Mouse (Mus musculus): ENCODE measurements around the gene Mr1. TPM values are rescaled to one million over a fixed set of nuclear protein-coding genes. Genes with fewer than 3 reads are reported as not detected.

Mr1 gene
- total RNA-seq, 2 experiments from 2014 or later: 3.3 to 4.1 TPM

DNA sequence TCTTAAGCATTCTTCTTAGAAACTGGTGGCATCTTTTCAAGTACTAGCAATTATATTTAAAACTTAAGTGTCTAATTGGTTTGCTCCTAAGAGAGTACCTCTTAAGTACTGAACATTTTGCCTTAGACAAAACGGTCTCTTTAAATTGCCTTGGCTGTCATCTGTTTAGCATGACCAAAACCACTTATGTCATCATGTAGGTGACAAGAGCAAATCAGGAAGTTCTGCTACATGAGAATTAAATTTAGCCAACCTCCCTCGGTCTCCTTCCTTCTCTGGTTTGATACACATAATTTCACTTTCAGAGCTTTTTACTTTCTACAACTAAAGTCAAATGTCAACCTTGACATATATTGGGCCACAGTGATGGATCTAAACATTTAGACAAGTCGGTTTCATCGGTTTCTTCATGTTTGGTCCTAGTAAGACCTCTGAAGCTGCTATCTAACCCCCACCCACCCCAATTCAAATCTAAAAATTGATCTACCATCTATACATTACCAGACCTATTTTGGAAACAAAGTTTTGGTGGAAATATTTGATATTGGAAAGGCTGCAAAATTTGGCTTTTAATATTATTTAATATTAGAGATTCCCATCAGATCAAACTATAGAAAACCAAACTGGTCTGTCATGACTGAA lies 49.9 kb downstream of the Mr1 start:
- DNase-seq (ENCODE audit: low spot score in 2 of 2): no peak

GRCm38 (mm10) chr1:155093971-155094707 lies 52.5 kb downstream of the Mr1 start:
- no peak for DNase-seq (ENCODE audit: low spot score in 2 of 2)

GRCm38 (mm10) chr1:155093145-155093791 lies 53.3 kb downstream of the Mr1 start:
- no peak for DNase-seq (ENCODE audit: low spot score in 2 of 2)

DNA sequence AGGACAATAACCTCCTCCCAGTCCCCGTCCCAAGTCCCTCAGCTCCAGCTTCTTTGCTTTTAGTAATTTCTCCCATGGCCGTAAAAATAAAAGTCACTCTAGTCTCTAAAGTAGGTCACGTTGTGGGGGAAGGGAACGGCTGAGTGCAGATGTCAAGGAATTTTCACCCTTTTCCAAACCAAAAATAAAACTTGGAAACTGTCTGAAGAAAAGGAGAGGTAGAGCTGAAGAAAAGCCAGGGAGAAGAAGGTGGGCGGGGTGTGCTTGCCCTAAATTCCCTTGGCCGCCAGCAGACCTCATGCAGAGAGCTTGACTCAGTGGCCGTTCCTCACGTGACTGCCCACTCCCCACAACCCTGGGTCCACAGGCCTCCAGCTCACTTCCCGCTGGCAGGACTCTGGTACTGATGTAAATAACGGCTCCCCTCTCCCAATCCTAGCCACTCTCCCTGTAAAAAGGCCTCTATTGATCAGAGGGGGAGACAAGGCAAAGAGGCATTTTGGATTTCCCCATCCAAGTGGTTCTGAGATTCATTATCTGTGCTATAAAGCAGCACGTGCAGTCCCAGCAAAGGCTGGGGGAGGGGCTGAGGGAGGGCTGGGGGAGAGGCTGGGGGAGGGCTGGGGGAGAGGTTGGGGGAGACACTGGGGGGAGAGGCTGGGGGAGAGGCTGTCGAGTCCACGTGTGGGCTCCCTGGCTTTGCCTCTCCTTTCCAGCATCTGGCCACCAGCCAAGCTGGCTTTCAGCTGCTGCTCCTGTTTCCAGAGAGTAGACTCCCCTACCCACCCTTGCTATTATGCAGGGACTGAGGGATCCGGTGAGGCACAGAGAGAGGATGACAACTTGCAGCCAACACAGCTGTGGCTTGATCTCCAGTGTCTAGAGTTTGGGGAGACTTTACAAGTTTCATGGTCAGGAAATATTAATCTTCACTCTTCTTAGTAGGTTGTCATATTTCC lies 54.5 kb downstream of the Mr1 start:
- DNase-seq (ENCODE audit: low spot score in 2 of 2): peak; percentile 56 to 68

GRCm38 (mm10) chr1:155091374-155091841 lies 55.2 kb downstream of the Mr1 start:
- no peak for DNase-seq (ENCODE audit: low spot score in 2 of 2)

DNA sequence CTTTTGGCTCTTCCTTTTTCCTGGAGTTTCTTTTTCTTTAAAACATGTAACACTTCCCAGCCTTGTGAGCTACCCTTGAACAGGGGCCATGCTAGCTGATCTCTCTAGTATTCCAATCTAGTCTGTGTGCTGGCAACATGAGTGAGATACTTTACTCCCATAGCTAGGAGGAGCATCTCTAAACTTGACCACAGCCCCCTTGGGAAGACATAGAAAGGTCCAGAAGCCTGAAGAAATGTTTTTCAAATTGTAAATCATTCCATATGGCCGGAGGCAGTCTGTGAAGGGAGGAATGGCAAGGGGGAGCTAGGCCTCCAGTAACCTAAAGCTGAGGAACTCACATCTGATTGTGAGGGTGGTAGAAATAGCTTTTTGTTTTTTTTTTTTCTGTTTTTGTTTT lies 55.9 kb downstream of the Mr1 start:
- DNase-seq (ENCODE audit: low spot score in 2 of 2): no peak

GRCm38 (mm10) chr1:155090327-155090726 lies 56.3 kb downstream of the Mr1 start:
- no peak for DNase-seq (ENCODE audit: low spot score in 2 of 2)

DNA sequence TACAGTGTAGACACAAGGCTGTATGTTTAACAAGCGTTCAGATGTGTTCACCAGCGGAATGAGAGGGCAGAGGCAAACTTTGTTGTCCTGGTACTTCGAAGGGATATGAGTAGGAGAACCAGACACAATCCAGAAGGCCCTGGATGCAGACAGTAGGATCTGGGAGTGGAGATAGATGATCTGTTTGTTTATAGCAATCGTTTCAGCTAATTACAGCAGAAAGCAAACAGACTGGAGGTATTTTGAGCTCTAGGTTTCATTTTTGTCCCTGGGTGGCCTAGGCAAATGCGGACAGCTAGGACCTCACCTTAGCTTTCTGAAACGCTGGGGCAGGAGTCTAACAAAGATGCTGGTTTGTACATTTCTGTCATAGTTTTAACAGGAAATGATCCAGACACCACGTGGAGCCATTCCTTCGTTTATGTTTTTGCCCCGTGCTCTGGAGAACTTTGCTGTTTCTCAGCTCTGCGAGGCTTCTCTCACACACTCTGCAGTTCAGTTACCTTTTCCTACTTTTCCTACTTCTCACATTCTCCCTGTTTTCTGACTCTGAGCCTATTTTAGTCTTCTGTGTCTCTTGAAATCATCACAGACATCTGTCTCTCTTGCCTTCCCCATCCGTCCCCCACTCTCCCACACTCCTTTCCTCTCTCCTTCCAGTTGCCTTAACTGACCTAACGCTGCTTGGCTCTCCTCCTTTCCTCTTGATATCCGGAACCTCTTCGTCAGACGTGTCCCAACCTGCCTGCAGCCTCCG lies 57.6 kb downstream of the Mr1 start:
- no peak for DNase-seq (ENCODE audit: low spot score in 2 of 2)

- DNase-seq (ENCODE audit: low spot score in 2 of 2): no peak
Measured at GRCm38 (mm10) chr1:155088046-155088445, 58.6 kb downstream of the Mr1 start.

GRCm38 (mm10) chr1:155086893-155087292 lies 59.7 kb downstream of the Mr1 start:
- no peak for DNase-seq (ENCODE audit: low spot score in 2 of 2)

GRCm38 (mm10) chr1:155086416-155086815 lies 60.2 kb downstream of the Mr1 start:
- no peak for DNase-seq (ENCODE audit: low spot score in 2 of 2)

DNA sequence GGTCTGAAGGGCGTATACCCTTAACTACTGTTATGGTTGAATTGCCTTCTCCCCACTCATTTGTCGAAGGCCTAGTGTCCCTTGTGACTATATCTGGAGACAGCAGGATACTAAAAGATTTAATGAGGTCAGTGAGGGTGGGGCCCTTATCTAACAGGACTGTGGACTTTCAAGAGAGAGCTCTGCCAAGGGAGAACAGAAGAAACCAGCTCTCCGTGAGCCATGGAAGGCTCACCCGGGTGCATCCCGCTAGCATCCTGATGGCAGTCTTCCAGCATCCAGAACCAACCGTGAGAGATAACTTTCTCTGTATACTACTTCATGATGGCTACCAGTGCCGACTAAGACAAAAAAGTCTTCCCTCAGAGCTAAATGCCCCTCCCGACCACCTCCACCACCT lies 61.8 kb downstream of the Mr1 start:
- no peak for DNase-seq (ENCODE audit: low spot score in 2 of 2)

DNA sequence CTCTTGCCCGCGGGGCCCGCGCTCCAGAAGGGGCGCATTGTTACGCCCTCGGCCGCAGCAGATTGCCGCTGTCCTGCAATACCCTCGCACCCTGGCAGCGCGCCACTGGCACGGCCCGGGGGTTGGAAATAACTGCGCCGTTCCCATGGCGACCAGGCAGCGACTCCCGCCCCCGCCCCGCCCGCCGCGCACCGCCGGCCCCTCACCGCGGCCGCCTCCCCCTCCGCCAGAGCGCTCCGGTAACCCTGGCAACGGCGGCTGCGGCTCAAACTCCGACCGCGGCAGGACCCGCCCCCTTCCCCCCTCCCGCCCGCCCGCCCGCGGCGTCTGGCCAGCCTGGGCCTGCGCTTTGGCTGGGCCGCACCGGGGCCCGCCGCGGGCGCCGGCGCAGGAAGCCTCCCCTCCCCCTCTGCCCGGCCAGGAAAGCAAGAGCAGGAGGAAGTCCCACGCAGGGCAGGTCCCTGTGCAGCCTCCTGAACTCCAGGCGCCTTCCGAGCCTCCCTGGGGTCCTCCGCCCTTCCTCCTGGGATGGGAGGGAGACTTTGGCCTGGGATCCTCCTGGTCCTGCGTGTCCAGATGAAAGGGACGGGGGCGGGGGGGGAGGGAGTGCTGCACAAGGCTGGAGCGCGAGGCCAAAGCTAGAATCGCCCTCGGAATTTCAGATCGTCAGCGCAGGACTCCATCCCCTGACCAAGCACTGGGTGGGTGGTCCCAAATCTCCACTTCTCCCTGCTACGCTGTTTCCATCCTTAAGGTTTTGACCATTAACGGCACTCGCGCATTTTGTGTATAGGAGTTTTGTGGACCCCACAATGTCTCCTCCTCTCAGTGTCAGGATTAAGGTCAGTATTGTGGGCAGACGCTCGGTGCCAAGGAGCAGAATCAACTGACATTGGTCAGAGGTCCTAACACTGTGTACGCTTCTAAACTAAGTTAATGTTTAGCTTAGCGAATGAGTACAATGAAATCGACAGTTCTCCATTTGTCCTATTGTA lies 63.0 kb downstream of the Mr1 start:
- peak; percentile 93 to 96 for DNase-seq (ENCODE audit: low spot score in 2 of 2)

DNA sequence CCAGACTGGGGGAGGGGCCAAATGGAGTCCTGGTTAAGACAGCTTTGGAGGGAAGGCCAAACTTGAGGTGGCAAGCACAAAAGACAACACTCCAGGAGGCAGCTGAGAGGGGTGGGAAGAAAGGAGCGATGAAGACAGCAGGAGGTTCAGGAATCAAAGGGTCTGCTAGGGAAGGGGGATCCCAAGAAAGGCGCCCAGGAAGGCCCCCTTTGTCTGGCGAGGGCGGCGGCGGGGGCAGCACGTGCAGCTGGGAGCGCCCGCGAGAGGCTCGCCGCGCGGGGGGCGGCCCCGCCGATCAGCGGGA lies 63.7 kb downstream of the Mr1 start:
- no peak for DNase-seq (ENCODE audit: low spot score in 2 of 2)

DNA sequence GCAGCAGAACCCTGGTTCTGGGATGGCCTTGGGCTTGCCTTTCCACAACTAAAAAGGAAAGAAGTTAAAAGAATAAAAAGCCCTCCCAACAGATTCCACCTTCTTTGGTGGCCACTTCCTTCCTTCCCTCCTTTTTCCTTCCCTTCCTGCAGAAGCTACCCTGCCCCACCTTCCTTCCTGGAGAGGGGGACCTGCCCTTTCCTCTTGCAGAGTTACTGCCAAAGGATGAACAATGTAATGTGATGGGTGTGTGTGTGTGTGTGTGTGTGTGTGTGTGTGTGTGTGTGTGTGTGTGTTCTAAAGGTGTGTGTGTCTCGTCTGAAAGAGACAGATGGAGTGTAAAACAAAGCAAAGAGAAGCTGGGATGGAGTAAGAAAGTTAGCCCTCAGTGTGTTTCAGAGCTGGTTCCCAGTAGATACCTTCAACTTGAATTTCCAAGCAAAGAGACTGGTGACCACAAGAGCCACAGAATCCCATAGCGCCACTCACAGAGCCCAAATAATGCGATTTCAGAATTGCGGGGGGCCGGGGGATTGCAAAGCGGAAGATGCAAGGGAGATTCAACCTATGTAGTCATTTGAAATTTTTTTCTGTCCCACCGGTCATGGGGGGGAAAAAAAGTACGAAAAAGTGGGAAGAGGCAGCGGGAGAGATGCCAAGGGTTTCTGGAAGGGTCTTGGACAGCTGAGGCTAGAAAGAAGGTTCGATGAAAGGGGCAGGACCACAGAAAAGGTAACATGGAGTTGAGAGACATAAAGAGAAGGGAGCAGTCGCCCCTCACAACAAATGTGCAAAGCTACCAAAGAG lies 64.3 kb downstream of the Mr1 start:
- DNase-seq (ENCODE audit: low spot score in 2 of 2): no peak

- no peak for DNase-seq (ENCODE audit: low spot score in 2 of 2)
Measured at GRCm38 (mm10) chr1:155077675-155078074, 68.9 kb downstream of the Mr1 start.
